Mouse (Mus musculus): Measurements from ENCODE around the gene Rdh16f2. TPM values are rescaled to one million over a fixed set of nuclear protein-coding genes. Genes with fewer than 3 reads are reported as not detected.

Gene Rdh16f2
- polyA plus RNA-seq, 1 experiment from 2014 or later = not detected

DNA sequence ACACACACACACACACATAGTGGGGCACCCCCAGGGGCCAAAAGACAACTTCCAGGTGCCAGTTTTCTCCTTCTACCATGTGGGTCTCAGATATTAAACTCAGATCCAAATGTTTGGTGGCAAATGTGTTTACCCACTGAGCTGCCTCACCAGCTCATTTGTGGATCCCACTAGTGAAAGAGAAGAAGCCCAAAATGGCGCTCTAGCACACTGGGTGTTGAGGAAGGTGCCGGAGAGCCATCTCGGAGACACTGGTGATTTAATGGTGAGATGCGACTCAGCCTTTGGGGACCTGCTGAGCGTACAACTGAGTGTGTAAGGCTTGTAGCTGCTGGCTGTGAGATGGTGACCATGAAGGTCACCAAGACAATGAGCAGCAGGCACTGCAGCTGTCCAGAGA is 51.4 kb downstream of the Rdh16f2 start:
- no peak overlapping the region for H3K4me2 ChIP-seq (ENCODE audit: low read length)
- H3K9ac ChIP-seq (ENCODE audit: low read depth, low read length) = no peak overlapping the region
- no peaks in the 10 kb centered on the region for H3K4me1 ChIP-seq (ENCODE audit: control insufficient read depth, insufficient read depth, low read depth, low read length)
- H3K27me3 ChIP-seq (replicated peaks; ENCODE audit: control insufficient read depth, insufficient read depth, low read length) = no peaks in the 10 kb centered on the region
- WGBS = 91% methylated on average over 5 of the region's 5 CpGs
- H3K27ac ChIP-seq (ENCODE audit: low read depth, low read length) = no peak overlapping the region
- H3K36me3 ChIP-seq (ENCODE audit: control insufficient read depth, insufficient read depth, low read length) = no peaks in the 10 kb centered on the region
- no peak for ATAC-seq
- H3K4me3 ChIP-seq (ENCODE audit: low read length) = no peak overlapping the region
- no peaks in the 10 kb centered on the region for H3K9me3 ChIP-seq (ENCODE audit: control insufficient read depth, low read length)

DNA sequence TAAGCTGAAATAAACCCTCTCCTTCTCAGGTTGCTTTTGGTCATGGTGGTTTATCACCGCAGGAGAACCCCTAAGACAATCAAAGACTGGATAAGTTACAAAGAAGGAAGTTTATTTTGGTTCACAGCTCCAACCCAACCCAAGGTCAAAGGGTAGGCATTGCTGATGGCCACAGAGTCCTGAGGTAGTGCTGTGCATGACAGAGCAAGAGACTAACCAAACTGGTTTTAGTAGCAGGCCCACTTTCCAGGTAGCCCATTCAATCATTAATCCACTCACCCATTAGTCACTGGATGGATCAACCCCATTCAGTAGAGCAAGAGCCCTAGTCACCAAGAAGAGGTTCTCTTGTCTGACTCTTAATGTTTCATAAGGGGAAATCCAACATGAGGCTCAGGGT is 56.0 kb downstream of the Rdh16f2 start:
- no peak for ATAC-seq
- Histone ChIP-seq H3K27me3 (replicated peaks; ENCODE audit: control insufficient read depth, insufficient read depth, low read length) (no peaks in the 10 kb centered on the region), H3K36me3 (ENCODE audit: control insufficient read depth, insufficient read depth, low read length) (no peaks in the 10 kb centered on the region), H3K4me1 (ENCODE audit: control insufficient read depth, insufficient read depth, low read depth, low read length) (no peaks in the 10 kb centered on the region), H3K4me2 (ENCODE audit: low read length) (no peak overlapping the region), H3K27ac (ENCODE audit: low read depth, low read length) (no peak overlapping the region), H3K9me3 (ENCODE audit: control insufficient read depth, low read length) (no peaks in the 10 kb centered on the region), H3K9ac (ENCODE audit: low read depth, low read length) (no peak overlapping the region), H3K4me3 (ENCODE audit: low read length) (no peak overlapping the region)
- WGBS = 100% methylated on average over 1 of the region's 1 CpGs

DNA sequence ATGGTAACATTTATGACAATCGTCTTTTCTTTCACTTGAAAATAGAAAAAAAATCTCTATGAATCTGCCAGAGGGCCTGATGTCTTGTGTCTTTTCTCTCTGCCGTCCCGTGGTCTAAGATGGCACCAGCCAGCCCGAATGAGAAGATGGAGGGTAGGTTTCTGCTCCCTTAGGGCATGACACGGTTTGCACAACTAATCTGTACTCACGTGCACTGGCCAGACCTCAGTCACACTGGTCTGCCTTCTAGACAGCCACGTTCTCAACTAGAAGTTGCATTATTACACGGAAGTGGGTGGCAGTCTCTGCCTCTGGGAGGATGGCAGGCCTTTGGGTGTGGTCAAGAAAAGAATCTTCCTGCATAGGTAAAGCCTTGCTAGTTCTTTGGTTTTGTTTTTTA is 56.8 kb downstream of the Rdh16f2 start:
- no peaks in the 10 kb centered on the region for H3K4me1 ChIP-seq (ENCODE audit: control insufficient read depth, insufficient read depth, low read depth, low read length)
- 86% methylated on average over 8 of the region's 8 CpGs for WGBS
- no peaks in the 10 kb centered on the region for H3K9me3 ChIP-seq (ENCODE audit: control insufficient read depth, low read length)
- H3K4me3 ChIP-seq (ENCODE audit: low read length) = no peak overlapping the region
- ATAC-seq = no peak
- no peak overlapping the region for H3K9ac ChIP-seq (ENCODE audit: low read depth, low read length)
- no peak overlapping the region for H3K4me2 ChIP-seq (ENCODE audit: low read length)
- no peak overlapping the region for H3K27ac ChIP-seq (ENCODE audit: low read depth, low read length)
- no peaks in the 10 kb centered on the region for H3K36me3 ChIP-seq (ENCODE audit: control insufficient read depth, insufficient read depth, low read length)
- no peaks in the 10 kb centered on the region for H3K27me3 ChIP-seq (replicated peaks; ENCODE audit: control insufficient read depth, insufficient read depth, low read length)

GRCm38 (mm10) chr10:127924597-127925378 is 58.5 kb downstream of the Rdh16f2 start:
- Histone ChIP-seq H3K36me3 (ENCODE audit: control insufficient read depth, insufficient read depth, low read length) (no peaks in the 10 kb centered on the region), H3K27me3 (replicated peaks; ENCODE audit: control insufficient read depth, insufficient read depth, low read length) (no peaks in the 10 kb centered on the region), H3K4me2 (ENCODE audit: low read length) (no peak overlapping the region), H3K9ac (ENCODE audit: low read depth, low read length) (no peak overlapping the region), H3K4me3 (ENCODE audit: low read length) (no peak overlapping the region), H3K4me1 (ENCODE audit: control insufficient read depth, insufficient read depth, low read depth, low read length) (no peaks in the 10 kb centered on the region), H3K9me3 (ENCODE audit: control insufficient read depth, low read length) (no peaks in the 10 kb centered on the region), H3K27ac (ENCODE audit: low read depth, low read length) (no peak overlapping the region)
- no peak for ATAC-seq
- 64% methylated on average over 7 of the region's 7 CpGs for WGBS

Other genes with a start within 250 kb of the Rdh16f2 start
- 109 and 125 TPM in 2 replicates for gene Lrp1, start 245.3 kb upstream of the Rdh16f2 start, polyA plus RNA-seq (2015; fragmentation: Nextera tagmentation; extraction: Ambion mirVana)
- 6.0 and 8.0 TPM in 2 replicates for gene Stat6, start 223.5 kb upstream of the Rdh16f2 start, polyA plus RNA-seq (2015; fragmentation: Nextera tagmentation; extraction: Ambion mirVana)
- 2.9 and 3.9 TPM in 2 replicates for gene Nemp1, start 199.6 kb upstream of the Rdh16f2 start, polyA plus RNA-seq (2015; fragmentation: Nextera tagmentation; extraction: Ambion mirVana)
- 2.2 and 3.2 TPM in 2 replicates for gene Nab2, start 197.9 kb upstream of the Rdh16f2 start, polyA plus RNA-seq (2015; fragmentation: Nextera tagmentation; extraction: Ambion mirVana)
- 0.52 and 0.73 TPM in 2 replicates for gene Myo1a, start 161.3 kb upstream of the Rdh16f2 start, polyA plus RNA-seq (2015; fragmentation: Nextera tagmentation; extraction: Ambion mirVana)
- 0.74 and 2.5 TPM in 2 replicates for gene Tac2, start 142.0 kb upstream of the Rdh16f2 start, polyA plus RNA-seq (2015; fragmentation: Nextera tagmentation; extraction: Ambion mirVana)
- 2.4 TPM in 2 replicates for gene Zbtb39, start 126.9 kb upstream of the Rdh16f2 start, polyA plus RNA-seq (2015; fragmentation: Nextera tagmentation; extraction: Ambion mirVana)
- 1.9 and 2.0 TPM in 2 replicates for gene Gpr182, start 114.7 kb upstream of the Rdh16f2 start, polyA plus RNA-seq (2015; fragmentation: Nextera tagmentation; extraction: Ambion mirVana)
- gene Rdh1, start 106.8 kb upstream of the Rdh16f2 start, polyA plus RNA-seq (2015; fragmentation: Nextera tagmentation; extraction: Ambion mirVana) = 0.04 TPM in 1 of 2 replicates, not detected in the other
- not detected in 2 replicates for gene Rdh16f1, start 106.7 kb upstream of the Rdh16f2 start, polyA plus RNA-seq (2015; fragmentation: Nextera tagmentation; extraction: Ambion mirVana)
- gene Rdh9, start 90.1 kb upstream of the Rdh16f2 start, polyA plus RNA-seq (2015; fragmentation: Nextera tagmentation; extraction: Ambion mirVana) = 0.20 and 0.21 TPM in 2 replicates
- gene Rdh16, start 65.3 kb upstream of the Rdh16f2 start, polyA plus RNA-seq (2015; fragmentation: Nextera tagmentation; extraction: Ambion mirVana) = not detected in 2 replicates
- not detected in 2 replicates for gene Rdh19, start 16.5 kb upstream of the Rdh16f2 start, polyA plus RNA-seq (2015; fragmentation: Nextera tagmentation; extraction: Ambion mirVana)
- gene Rdh7, start 22.3 kb downstream of the Rdh16f2 start, polyA plus RNA-seq (2015; fragmentation: Nextera tagmentation; extraction: Ambion mirVana) = not detected in 2 replicates
- not detected in 2 replicates for gene Sdr9c7, start 32.0 kb downstream of the Rdh16f2 start, polyA plus RNA-seq (2015; fragmentation: Nextera tagmentation; extraction: Ambion mirVana)
- gene Hsd17b6, start 141.1 kb downstream of the Rdh16f2 start, polyA plus RNA-seq (2015; fragmentation: Nextera tagmentation; extraction: Ambion mirVana) = not detected in 2 replicates
- 37.2 and 40.2 TPM in 2 replicates for gene Prim1, start 148.7 kb downstream of the Rdh16f2 start, polyA plus RNA-seq (2015; fragmentation: Nextera tagmentation; extraction: Ambion mirVana)
- 426 and 444 TPM in 2 replicates for gene Naca, start 169.1 kb downstream of the Rdh16f2 start, polyA plus RNA-seq (2015; fragmentation: Nextera tagmentation; extraction: Ambion mirVana)
- 359 and 361 TPM in 2 replicates for gene Ptges3, start 192.5 kb downstream of the Rdh16f2 start, polyA plus RNA-seq (2015; fragmentation: Nextera tagmentation; extraction: Ambion mirVana)
- gene Atp5b, start 216.8 kb downstream of the Rdh16f2 start, polyA plus RNA-seq (2015; fragmentation: Nextera tagmentation; extraction: Ambion mirVana) = 2,423 and 2,704 TPM in 2 replicates
- 6.9 and 7.3 TPM in 2 replicates for gene Baz2a, start 225.1 kb downstream of the Rdh16f2 start, polyA plus RNA-seq (2015; fragmentation: Nextera tagmentation; extraction: Ambion mirVana)

All from hindbrain, embryonic 16.5 days (tissue).